Mouse (Mus musculus) thymus, adult 18-20 months (tissue): Measurements from ENCODE around the gene Crybb3.

Source experiments
- DNase-seq, 2 experiments: peaks; one replicate each; pipeline ENCODE4 v3.0.0; 2022; ENCODE audit warnings: mixed read lengths in 2 of 2

Gene Crybb3

DNA sequence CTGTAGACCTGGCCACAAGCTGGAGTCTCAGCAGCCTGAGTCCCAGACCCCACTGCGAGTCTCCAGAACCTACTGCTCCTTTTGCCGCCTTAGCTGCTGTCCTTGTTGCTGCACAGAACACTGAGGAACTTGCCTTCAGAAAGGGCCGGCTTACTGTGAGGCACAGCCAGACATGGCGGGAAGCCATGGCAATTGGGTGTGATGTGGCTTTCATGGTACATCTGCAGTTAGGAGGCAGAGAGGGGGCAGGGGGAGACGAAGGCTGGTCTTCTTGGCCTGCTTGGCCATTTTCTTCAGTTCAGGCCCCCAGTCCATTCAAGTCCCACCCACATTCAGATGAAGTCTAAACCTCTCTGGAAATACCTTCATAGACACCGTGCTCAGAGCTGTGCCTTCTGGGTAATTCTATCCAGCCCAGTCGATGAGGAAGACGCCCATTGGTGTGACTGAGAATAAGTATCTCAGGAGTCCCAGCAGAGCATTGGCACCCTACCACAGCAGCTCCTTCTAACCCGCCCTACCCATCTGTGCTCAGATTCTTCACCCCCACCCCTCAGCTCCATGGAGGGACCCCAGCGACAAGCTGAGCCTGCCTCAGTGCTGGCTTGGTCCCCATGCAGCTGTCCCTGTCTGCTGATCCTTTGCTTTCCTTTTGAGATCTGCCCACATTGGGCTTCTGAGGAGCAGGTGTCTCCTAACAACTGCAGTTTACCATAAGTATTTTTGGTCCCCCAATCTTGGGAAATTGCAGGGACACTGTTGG, 35.7 kb downstream of the Crybb3 start:
- DNase-seq = no peak

DNA sequence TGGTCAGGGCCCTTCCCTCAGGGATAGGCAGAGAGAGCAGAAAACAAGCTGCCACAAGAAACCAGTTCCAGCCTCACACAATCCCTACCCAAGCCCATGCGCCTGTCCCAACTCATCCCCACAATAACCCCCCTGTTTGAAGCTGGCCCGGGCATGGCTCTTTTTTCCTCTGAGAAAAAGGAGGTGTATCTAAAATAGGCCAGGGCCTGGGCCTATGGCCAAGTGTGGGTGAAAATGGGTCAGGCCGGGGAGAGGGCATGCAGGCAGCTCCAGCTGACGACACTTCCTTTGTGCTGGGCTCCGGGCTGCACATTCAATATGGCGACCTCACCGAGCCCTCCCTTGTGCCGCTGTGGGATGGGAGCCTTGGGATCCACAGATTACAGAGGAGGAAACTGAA, 37.9 kb downstream of the Crybb3 start:
- no peak for DNase-seq

DNA sequence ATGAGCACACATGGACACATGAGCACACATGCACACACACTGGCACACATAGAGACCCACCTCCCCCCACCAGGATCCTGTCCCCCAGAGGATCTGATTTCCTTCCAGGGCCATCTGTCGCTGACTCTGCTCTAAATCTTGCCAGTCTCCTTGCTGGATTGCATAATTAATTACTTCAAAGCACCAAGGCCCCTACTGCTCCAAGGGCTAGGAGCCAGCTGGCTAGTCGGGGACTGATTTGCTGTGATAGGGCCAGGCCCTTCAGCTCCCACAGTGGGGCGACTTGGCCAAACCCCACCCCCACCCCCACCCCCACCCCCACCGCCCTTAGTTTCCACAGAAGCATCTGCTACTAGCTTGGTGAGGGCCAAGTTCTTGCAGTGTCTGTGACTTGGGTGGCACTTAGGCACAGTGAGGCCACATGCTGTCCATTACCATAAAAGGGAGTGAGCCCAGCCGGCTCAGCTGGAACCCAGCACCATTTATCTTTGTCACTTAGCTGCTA, 39.8 kb downstream of the Crybb3 start:
- no peak for DNase-seq

DNA sequence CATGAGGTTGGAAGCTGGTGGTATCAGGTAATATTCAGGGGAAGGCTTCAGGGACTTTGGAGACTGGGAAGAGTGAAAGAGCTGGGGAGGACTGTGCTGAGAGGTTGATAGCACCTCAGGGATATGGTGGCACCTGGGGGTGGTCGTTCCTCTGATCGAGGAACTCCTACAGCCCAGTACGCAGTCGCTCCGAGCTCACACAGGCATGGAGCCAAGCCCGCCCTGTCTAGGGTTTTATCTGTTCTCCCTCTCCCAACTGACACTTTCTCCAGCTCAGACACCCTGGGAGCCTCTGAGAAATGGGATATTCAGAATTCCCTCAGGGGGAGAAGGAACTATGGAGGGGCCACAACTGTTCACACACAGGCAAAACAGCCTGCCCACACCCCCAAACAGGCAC, 40.6 kb downstream of the Crybb3 start:
- no peak for DNase-seq

DNA sequence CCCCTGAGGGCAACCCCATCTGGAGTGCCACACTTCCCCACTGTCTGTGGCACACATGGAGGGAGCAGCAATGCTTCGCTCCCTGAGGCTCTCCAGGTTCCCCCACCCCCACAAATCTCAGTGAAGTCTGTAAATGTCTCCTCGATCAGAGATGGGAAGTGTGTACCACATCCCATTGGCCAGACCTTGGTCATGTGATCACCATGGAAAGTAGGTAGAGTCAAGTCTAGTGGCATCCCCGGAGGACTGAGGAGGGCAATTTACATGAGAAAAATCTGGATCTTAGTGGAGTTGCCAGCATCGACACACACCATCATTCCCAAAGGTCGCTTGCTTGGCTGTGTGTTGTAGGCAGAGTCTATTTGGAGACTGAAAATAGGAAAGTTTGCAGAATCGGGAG, 42.8 kb downstream of the Crybb3 start:
- DNase-seq = no peak

DNA sequence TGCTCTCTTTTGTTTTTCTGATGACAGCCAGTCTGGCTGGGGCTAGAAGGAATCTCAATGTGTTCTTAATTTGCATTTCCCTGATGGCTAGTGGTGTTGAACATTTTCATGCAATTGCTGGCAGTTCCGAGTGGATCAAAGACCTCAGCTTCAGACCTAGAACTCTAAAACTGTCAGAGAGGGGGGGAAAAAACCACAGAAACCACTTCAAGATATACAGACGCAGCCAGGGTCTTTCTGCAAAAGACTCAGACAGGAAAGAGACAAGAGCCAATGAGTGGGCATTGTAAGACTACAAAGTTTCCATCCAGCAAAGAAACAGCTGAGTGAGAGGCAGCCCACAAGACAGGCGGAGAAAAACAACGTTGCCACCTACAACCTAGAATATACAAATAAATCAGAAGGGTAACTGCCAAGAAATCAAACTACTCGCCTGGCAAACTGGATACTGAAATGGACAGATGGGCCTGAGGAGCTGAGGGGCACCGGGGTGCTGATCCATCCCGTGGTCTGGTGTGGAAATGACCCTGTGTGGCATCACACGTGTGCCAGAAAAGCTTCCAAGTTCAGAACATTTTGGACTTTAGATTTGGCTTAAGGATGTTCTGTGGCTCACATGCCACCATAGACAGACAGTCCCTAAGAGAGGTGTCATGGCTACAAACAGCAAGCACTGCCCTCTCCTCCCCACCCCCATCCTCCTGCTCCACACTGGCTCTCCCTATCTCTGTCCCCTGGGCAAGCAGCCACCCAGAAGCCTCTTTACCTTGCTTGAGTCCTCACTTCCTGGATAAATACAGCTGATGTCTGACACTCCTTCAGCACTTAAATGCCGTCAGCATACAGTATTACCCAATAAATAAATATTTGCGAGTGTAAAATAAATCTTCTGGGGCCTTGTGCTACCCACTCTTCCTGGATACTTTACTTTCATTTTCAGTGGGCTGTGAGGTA, 46.0 kb downstream of the Crybb3 start:
- DNase-seq = peak in 1 of 2 experiments; percentile 35

DNA sequence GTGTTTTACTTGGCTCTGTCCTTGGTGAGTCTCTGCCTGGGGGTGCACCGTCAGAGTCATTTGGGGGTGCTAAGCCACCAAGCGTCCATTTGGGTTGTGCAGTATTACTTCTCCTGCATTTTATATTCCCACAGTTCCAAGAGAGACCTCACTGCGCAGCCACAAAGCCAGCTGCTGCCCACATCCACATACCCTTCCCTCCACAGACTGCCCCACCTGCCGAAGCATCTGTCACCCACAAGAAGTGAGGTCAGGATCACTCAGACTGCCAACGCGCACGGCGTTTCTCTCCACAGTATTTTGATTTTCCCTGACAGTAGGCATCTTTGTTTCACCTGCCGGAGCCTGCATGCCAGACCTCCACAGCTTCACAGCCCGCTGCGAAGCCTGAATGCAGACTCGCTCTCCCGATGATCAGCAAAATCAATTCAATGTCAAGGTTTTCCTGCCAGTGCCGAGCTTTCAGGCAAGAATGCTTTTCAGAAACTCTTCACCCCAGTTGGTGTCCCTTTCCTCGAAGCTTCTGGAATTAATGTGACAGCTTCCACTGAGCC, 50.1 kb downstream of the Crybb3 start:
- DNase-seq = no peak

DNA sequence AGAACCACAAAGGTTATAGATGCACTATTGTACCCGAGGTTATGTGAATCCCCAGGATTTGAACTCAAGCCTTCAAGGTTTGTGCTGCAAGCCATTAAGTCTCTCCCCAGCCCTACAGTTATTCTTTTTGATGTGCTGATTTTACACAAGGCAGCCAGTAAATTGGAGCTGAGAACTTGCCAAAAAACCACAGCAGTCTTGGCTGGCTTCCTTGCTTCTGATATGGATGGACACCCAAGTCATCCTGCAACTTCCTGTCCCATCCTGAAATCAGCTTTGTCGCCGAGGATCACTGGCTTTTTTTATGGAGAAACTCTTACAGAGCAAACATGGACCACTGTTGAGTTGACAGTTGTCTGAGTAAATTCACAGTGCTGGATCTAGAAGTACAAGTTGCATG, 51.3 kb downstream of the Crybb3 start:
- no peak for DNase-seq

DNA sequence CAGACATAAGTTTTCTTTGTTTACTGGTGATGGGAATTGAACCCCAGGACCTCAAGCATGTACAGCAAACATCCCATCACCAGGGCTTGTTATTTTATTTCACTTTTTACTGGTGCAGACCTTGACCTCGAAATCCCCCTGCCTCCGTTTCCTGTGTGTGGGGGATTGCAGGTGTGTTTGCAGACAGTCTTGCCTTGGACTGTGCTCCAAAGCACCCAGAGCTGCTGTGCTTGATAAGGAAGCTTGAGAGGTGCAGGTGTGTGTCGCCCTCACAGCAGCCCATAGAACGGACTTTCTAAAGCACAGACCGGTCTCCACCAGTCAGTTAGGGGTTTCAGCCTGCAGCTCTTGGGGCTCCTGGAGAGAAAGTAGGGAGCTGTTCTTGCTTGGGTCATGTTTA, 54.7 kb downstream of the Crybb3 start:
- peak; percentile 43 to 61 for DNase-seq
